Mouse (Mus musculus): ENCODE data around the gene Itgb5.

The Itgb5 gene

GRCm38 (mm10) chr16:33988358-33989012 is 159.0 kb downstream of the Itgb5 start:
- no peak for DNase-seq (ENCODE audit: low read depth, low spot score)

- no peak for DNase-seq (ENCODE audit: low read depth, low spot score)
Measured at GRCm38 (mm10) chr16:33989106-33989505, 159.6 kb downstream of the Itgb5 start.

GRCm38 (mm10) chr16:33990712-33991111 is 161.2 kb downstream of the Itgb5 start:
- no peak for DNase-seq (ENCODE audit: low read depth, low spot score)

GRCm38 (mm10) chr16:33994321-33994720 is 164.9 kb downstream of the Itgb5 start:
- no peak for DNase-seq (ENCODE audit: low read depth, low spot score)

GRCm38 (mm10) chr16:33995496-33995895 is 166.0 kb downstream of the Itgb5 start:
- no peak for DNase-seq (ENCODE audit: low read depth, low spot score)

GRCm38 (mm10) chr16:33996030-33996429 is 166.6 kb downstream of the Itgb5 start:
- no peak for DNase-seq (ENCODE audit: low read depth, low spot score)

- no peak for DNase-seq (ENCODE audit: low read depth, low spot score)
Measured at GRCm38 (mm10) chr16:33998011-33998410, 168.5 kb downstream of the Itgb5 start.
